Mouse (Mus musculus): ENCODE data around the gene Mov10. TPM values are rescaled to one million over a fixed set of nuclear protein-coding genes. Genes with fewer than 3 reads are reported as not detected.
"Not testable (repeated sequence)": the region's sequence is repeated elsewhere in the genome, so short reads cannot be mapped to it uniquely, and the experiment has no call there.

Gene Mov10
- polyA plus RNA-seq, 1 experiment = 25.1 TPM

GRCm38 (mm10) chr3:104846601-104847000, 28.2 kb upstream of the Mov10 start:
- TF ChIP-seq POLR2A (IDR thresholded peaks at IDR 0.05; ENCODE audit: borderline replicate concordance, low read depth, low read length) (no peak), CTCF (IDR thresholded peaks at IDR 0.05; ENCODE audit: low read depth, low read length) (no peak)
- Histone ChIP-seq H3K4me1 (ENCODE audit: control insufficient read depth, insufficient read depth, low read length) (no peaks in the 10 kb centered on the region), H3K27ac (ENCODE audit: insufficient read depth, low read depth, low read length) (no peak overlapping the region), H3K4me3 (ENCODE audit: insufficient read depth, low read length) (no peak overlapping the region)

GRCm38 (mm10) chr3:104841049-104841448, 22.7 kb upstream of the Mov10 start:
- no peak overlapping the region for H3K27ac ChIP-seq (ENCODE audit: insufficient read depth, low read depth, low read length)
- TF ChIP-seq CTCF (IDR thresholded peaks at IDR 0.05; ENCODE audit: low read depth, low read length) (no peak), POLR2A (IDR thresholded peaks at IDR 0.05; ENCODE audit: borderline replicate concordance, low read depth, low read length) (no peak)
- no peak overlapping the region for H3K4me3 ChIP-seq (ENCODE audit: insufficient read depth, low read length)
- H3K4me1 ChIP-seq (ENCODE audit: control insufficient read depth, insufficient read depth, low read length) = no peaks in the 10 kb centered on the region

GRCm38 (mm10) chr3:104835797-104836196, 17.4 kb upstream of the Mov10 start:
- no peak overlapping the region for H3K27ac ChIP-seq (ENCODE audit: insufficient read depth, low read depth, low read length)
- H3K4me3 ChIP-seq (ENCODE audit: insufficient read depth, low read length) = no peak overlapping the region
- H3K4me1 ChIP-seq (ENCODE audit: control insufficient read depth, insufficient read depth, low read length) = no peaks in the 10 kb centered on the region
- TF ChIP-seq CTCF (IDR thresholded peaks at IDR 0.05; ENCODE audit: low read depth, low read length) (no peak), POLR2A (IDR thresholded peaks at IDR 0.05; ENCODE audit: borderline replicate concordance, low read depth, low read length) (no peak)

GRCm38 (mm10) chr3:104822413-104822812, 4.0 kb upstream of the Mov10 start:
- TF ChIP-seq POLR2A (IDR thresholded peaks at IDR 0.05; ENCODE audit: borderline replicate concordance, low read depth, low read length) (no peak), CTCF (IDR thresholded peaks at IDR 0.05; ENCODE audit: low read depth, low read length) (no peak)
- Histone ChIP-seq H3K4me1 (ENCODE audit: control insufficient read depth, insufficient read depth, low read length) (peaks cover 16% of the 10 kb centered on the region), H3K27ac (ENCODE audit: insufficient read depth, low read depth, low read length) (no peak overlapping the region), H3K4me3 (ENCODE audit: insufficient read depth, low read length) (no peak overlapping the region)

DNA sequence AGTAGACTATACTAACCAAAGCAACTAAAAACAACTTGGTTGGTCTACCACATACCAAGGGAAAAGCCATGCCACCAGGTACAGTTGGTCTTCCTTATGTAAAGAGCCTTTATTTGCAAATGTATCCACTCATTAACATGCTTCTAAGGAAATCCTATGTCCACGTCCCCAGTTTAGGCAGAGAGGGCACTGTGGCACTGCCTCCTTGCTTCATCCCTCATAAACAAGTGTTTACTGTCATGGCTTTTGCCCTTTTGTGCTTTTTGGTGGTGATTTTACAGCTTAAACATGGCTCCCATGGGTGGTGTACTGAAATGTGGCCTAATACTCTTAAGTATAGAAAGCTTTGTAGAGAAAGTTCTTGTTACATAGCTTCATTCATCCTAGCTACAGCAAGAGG, 2.1 kb upstream of the Mov10 start:
- H3K4me3 ChIP-seq (ENCODE audit: insufficient read depth, low read length) = no peak overlapping the region
- no peak overlapping the region for H3K27ac ChIP-seq (ENCODE audit: insufficient read depth, low read depth, low read length)
- peaks cover 20% of the 10 kb centered on the region for H3K4me1 ChIP-seq (ENCODE audit: control insufficient read depth, insufficient read depth, low read length)
- TF ChIP-seq POLR2A (IDR thresholded peaks at IDR 0.05; ENCODE audit: borderline replicate concordance, low read depth, low read length) (no peak), CTCF (IDR thresholded peaks at IDR 0.05; ENCODE audit: low read depth, low read length) (no peak)

GRCm38 (mm10) chr3:104818749-104819134, 379 bp upstream of the Mov10 start:
- Histone ChIP-seq H3K27ac (ENCODE audit: insufficient read depth, low read depth, low read length) (no peak overlapping the region), H3K4me1 (ENCODE audit: control insufficient read depth, insufficient read depth, low read length) (peaks cover 20% of the 10 kb centered on the region)
- TF ChIP-seq POLR2A (IDR thresholded peaks at IDR 0.05; ENCODE audit: borderline replicate concordance, low read depth, low read length) (no peak), CTCF (IDR thresholded peaks at IDR 0.05; ENCODE audit: low read depth, low read length) (no peak)

GRCm38 (mm10) chr3:104817481-104817990, 827 bp downstream of the Mov10 start:
- Histone ChIP-seq H3K27ac (ENCODE audit: insufficient read depth, low read depth, low read length) (peak overlapping the region; percentile 47), H3K4me3 (ENCODE audit: insufficient read depth, low read length) (peak overlapping the region; percentile 71), H3K4me1 (ENCODE audit: control insufficient read depth, insufficient read depth, low read length) (peaks cover 21% of the 10 kb centered on the region)
- no peak for TF ChIP-seq CTCF (IDR thresholded peaks at IDR 0.05; ENCODE audit: low read depth, low read length)
- no peak for TF ChIP-seq POLR2A (IDR thresholded peaks at IDR 0.05; ENCODE audit: borderline replicate concordance, low read depth, low read length)

More at GRCm38 (mm10) chr3:104818749-104819134, 379 bp upstream of the Mov10 start:
- peak overlapping the region; percentile 71 for H3K4me3 ChIP-seq (ENCODE audit: insufficient read depth, low read length)

- H3K4me3 ChIP-seq (ENCODE audit: insufficient read depth, low read length) = no peak overlapping the region
- H3K27ac ChIP-seq (ENCODE audit: insufficient read depth, low read depth, low read length) = no peak overlapping the region
- H3K4me1 ChIP-seq (ENCODE audit: control insufficient read depth, insufficient read depth, low read length) = peaks cover 26% of the 10 kb centered on the region
- TF ChIP-seq CTCF (IDR thresholded peaks at IDR 0.05; ENCODE audit: low read depth, low read length) (no peak), POLR2A (IDR thresholded peaks at IDR 0.05; ENCODE audit: borderline replicate concordance, low read depth, low read length) (no peak)
Measured at GRCm38 (mm10) chr3:104816130-104816529, 2.2 kb downstream of the Mov10 start.

DNA sequence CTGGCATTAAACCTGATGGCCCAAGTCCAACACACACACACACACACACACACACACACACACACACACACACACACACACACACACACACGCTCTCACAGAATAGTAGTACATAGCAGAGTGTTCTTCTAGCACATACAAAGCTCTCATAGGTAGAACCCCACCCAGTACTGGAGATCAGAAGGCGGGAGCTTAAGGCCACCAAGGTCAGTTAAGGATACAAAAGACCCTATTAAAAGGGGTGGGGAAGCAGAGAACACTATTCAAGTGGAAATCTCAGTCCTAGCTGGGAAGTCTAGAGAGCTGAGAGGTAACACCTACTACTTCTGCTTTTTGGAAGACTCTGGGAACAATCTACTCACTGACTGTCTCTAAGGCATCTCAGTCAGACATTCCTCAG, 3.0 kb downstream of the Mov10 start:
- TF ChIP-seq POLR2A (IDR thresholded peaks at IDR 0.05; ENCODE audit: borderline replicate concordance, low read depth, low read length) = no peak
- TF ChIP-seq CTCF (IDR thresholded peaks at IDR 0.05; ENCODE audit: low read depth, low read length) = no peak
- no peak overlapping the region for H3K27ac ChIP-seq (ENCODE audit: insufficient read depth, low read depth, low read length)
- H3K4me1 ChIP-seq (ENCODE audit: control insufficient read depth, insufficient read depth, low read length) = peaks cover 26% of the 10 kb centered on the region
- H3K4me3 ChIP-seq (ENCODE audit: insufficient read depth, low read length) = no peak overlapping the region

- no peak overlapping the region for H3K27ac ChIP-seq (ENCODE audit: insufficient read depth, low read depth, low read length)
- peaks cover 21% of the 10 kb centered on the region for H3K4me1 ChIP-seq (ENCODE audit: control insufficient read depth, insufficient read depth, low read length)
- no peak overlapping the region for H3K4me3 ChIP-seq (ENCODE audit: insufficient read depth, low read length)
- TF ChIP-seq POLR2A (IDR thresholded peaks at IDR 0.05; ENCODE audit: borderline replicate concordance, low read depth, low read length) = no peak
- TF ChIP-seq CTCF (IDR thresholded peaks at IDR 0.05; ENCODE audit: low read depth, low read length) = no peak
Measured at GRCm38 (mm10) chr3:104814746-104815145, 3.6 kb downstream of the Mov10 start.

DNA sequence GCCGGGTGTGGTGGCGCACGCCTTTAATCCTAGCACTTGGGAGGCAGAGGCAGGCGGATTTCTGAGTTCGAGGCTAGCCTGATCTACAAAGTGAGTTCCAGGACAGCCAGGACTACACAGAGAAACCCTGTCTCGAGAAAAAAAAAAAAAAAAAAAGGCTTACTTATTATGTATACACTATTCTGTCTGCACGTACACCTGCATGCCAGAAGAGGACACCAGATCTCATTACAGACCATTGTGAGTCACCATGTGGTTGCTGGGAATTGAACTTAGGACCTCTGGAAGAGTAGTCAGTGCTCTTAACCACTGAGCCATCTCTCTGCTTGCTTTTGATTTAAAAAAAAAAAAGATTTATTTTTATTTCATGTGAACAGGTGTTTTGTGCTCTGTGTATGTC, 5.1 kb downstream of the Mov10 start:
- peaks cover 12% of the 10 kb centered on the region for H3K4me1 ChIP-seq (ENCODE audit: control insufficient read depth, insufficient read depth, low read length)
- not testable (repeated sequence) for H3K27ac ChIP-seq (ENCODE audit: insufficient read depth, low read depth, low read length); H3K4me3 ChIP-seq (ENCODE audit: insufficient read depth, low read length)
